ENCODE assay signal across 19 mouse cellular contexts in genomic region chr10:72221120-72221519, GRCm38 (mm10).
"Had no signal": no experiment of that assay in that cellular context is flagged by ENCODE, and none has a peak within 500 bp of the region (broad histone marks: within the 10 kb centered on the region; RNA-seq: fewer than 3 reads in every experiment).

No protein-coding gene starts in this region.

- H3K9ac ChIP-seq: limb, embryonic 12.5 days; liver, embryonic 13.5 days; liver, postnatal 0 days; lung, embryonic 15.5 days; midbrain, embryonic 15.5 days; neural tube, embryonic 12.5 days had no signal

- H3K27ac ChIP-seq: kidney, postnatal 0 days; limb, embryonic 12.5 days; liver, embryonic 13.5 days; lung, embryonic 15.5 days; macrophage; midbrain, embryonic 15.5 days; neural tube, embryonic 12.5 days had no signal

- H3K9me3 ChIP-seq: limb, embryonic 12.5 days; liver, embryonic 13.5 days; lung, embryonic 15.5 days; midbrain, embryonic 15.5 days; neural tube, embryonic 12.5 days had no signal

- H3K36me3 ChIP-seq: limb, embryonic 12.5 days; liver, embryonic 13.5 days; lung, embryonic 15.5 days; midbrain, embryonic 15.5 days; neural tube, embryonic 12.5 days had no signal

- H3K4me2 ChIP-seq: limb, embryonic 12.5 days; liver, embryonic 13.5 days; lung, embryonic 15.5 days; midbrain, embryonic 11.5 days; midbrain, embryonic 15.5 days; neural tube, embryonic 12.5 days had no signal

- ATAC-seq: liver, postnatal 0 days; midbrain, embryonic 15.5 days had no signal

- H3K27me3 ChIP-seq: limb, embryonic 12.5 days; liver, embryonic 13.5 days; lung, embryonic 15.5 days; megakaryocyte, embryonic 14.5 days; midbrain, embryonic 15.5 days; neural tube, embryonic 12.5 days had no signal

- H3K4me3 ChIP-seq: limb, embryonic 12.5 days; liver, embryonic 13.5 days; lung, embryonic 15.5 days; megakaryocyte, embryonic 14.5 days; midbrain, embryonic 15.5 days; neural tube, embryonic 12.5 days had no signal

- DNase-seq: kidney, adult 11 months; kidney, adult 9 months; kidney, postnatal 36 days; liver; liver, embryonic 13.5 days; liver, postnatal 0 days; lung, postnatal 14 days; right cerebral cortex, postnatal 4 days; spleen, adult 18-20 months; thymus, adult 18-20 months; thymus, postnatal 25 days had no signal

- H3K4me1 ChIP-seq: limb, embryonic 12.5 days; liver, embryonic 13.5 days; lung, embryonic 15.5 days; megakaryocyte, embryonic 14.5 days; midbrain, embryonic 15.5 days; neural tube, embryonic 12.5 days had no signal
